Mouse (Mus musculus): ENCODE results near the gene Ep400.
A peak's percentile ranks its signal among the peaks of the same experiment; 100 is the strongest.

The Ep400 gene

DNA sequence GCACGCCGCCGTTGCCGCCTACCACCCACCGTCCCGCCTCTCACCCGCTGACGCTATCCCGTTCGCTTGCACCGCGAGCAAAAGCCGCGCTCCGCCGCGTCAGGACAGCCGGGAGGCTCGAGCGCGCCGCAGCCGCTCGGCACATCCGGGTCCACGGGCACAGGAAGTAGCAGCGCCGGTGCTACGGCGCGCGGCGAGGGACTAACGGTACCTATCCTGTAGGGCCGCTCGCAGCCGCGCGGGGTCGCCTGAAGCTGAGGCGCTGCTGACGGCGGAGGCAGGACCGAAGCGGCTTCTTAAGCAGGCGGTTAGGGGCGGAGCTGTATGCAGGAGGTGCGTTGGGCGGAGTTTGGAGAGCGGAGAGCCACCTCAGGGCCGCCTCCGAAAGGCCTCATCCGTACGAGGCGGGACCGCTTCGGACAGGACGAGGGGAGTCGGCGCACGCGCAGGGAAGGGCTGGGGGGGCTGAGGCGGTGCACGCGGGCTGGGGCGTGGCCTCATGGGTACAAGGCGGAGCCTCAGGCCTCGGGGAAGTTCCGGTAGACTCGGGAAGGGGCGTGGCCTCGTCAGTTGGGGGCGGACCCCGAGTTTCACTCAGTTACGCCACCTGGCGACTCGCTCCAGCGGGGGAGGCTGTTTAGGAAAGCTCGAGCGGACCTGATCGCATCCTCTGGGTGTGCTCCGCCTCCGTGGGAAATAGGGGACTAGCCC is at the start of gene Ep400:
Gene Ep400 (minus strand): TSS at position 270 of the 711 bp plus-strand sequence.
- peak; percentile 99 for DNase-seq (ENCODE audit: low spot score in 2 of 2)

DNA sequence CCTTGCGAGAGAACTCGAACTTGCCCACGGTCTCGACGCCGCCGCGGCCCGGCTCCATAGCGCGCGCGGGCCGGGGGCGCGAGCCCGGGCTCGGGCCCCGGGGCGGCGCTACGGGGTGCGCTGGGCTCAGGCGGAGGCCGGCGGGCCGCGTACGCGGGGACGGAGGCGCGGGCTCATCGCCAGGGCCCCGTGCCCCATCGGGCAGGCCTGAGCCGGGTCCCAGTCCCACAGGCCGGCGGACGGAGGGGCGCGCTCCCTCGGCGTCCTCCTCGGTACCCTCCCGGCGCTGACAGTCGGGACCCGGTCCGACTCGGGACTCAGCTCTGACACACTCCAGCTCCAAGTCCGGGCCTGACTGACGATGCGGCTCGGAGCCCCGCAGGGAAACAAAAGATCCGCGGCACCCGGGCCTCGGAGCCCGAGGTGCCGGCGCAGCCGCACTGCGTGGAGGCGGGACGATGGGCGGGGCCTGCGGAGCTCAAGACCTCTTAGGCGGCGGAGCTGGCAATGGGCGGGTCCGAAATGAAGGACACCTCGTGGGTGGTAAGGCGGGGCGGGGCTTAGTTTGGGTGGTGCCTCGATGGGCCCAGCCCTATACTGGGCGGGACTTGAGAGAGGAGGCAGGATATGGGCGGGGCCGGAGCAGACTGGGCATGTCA is 39.3 kb upstream of the Ep400 start, which contains the start of gene Ulk1:
Gene Ulk1 (minus strand): TSS at position 431 of the 659 bp plus-strand sequence.
- peak; percentile 99 for DNase-seq (ENCODE audit: low spot score in 2 of 2)

GRCm38 (mm10) chr5:110808821-110809666 is 38.5 kb upstream of the Ep400 start:
- no peak for DNase-seq (ENCODE audit: low spot score in 2 of 2)

- DNase-seq (ENCODE audit: low spot score in 2 of 2): peak; percentile 77 to 81
Measured at GRCm38 (mm10) chr5:110808061-110808631, 37.6 kb upstream of the Ep400 start.

DNA sequence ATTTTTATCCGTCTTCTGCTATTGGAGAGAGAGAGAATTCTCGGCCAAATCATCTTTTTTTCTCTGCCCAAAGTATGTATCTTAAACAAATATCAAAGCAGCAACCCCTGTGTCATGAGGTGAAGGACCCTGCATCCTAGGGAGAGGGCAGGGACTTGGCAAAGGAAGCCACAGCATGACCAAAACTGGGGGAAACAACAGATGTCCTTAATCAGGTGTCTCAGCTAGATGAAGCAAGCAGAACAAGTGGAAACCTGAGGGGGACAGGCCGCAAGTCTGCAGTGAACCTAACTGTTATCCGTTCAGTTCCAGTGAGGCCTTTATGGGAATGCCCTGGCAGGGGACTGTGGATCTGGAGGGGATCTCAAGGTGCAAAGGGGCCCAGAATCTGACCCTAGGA is 36.9 kb upstream of the Ep400 start:
- DNase-seq (ENCODE audit: low spot score in 2 of 2): no peak

GRCm38 (mm10) chr5:110806676-110807075 is 36.2 kb upstream of the Ep400 start:
- DNase-seq (ENCODE audit: low spot score in 2 of 2): no peak

- DNase-seq (ENCODE audit: low spot score in 2 of 2): no peak
Measured at GRCm38 (mm10) chr5:110806154-110806553, 35.6 kb upstream of the Ep400 start.

DNA sequence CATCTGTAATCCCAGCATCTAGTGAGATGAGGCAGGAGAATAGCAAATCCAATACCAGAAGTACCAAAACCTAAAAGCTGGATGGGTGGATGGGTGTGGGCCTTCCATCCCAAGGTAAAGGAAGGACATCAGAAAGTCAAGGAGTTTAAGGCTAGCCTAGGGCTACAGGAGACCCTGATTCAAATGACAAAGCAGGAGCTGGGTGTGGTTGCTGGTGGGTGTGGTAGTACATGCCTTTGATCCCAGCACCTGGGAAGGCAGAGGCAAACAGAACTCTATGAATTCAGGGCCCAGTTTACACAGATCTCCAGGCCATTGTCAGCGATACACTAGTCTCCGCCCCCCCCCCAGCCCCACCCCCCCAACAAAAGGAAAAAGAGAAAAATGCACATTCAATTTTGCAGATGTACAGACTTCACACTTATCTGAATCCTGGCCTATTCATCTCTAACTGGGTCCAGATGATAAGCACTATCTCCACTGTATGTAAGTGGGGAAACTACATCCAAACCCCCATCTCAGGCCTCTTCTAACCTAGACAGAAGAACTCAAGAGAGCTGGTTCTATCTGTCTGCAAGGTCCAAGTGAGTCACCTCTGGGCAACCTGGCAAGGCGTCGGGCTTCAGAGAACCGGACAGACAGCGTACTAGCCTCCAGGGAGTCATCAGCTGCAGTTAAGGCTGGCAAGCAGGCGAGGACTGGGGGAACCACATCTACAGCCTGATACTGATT is 33.7 kb upstream of the Ep400 start:
- DNase-seq (ENCODE audit: low spot score in 2 of 2): no peak

DNA sequence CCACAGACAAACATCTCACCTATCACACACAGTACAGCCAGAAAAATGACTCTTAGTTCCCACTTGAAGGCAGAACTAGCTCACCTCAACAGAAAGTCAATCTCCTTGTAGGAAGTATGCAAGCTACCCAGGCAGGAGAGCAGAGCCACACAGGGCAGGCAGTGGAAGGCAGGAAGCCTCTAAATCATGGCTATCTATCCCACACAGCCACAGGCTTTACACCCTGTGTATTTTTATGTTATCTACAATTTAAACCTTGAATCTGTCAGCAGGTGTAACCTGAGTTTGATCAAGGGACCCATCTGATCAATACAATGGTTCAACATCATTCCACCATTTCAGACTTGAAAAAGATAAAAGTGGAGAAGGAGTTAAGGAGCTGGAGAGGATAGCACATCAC is 32.3 kb upstream of the Ep400 start:
- DNase-seq (ENCODE audit: low spot score in 2 of 2): no peak

DNA sequence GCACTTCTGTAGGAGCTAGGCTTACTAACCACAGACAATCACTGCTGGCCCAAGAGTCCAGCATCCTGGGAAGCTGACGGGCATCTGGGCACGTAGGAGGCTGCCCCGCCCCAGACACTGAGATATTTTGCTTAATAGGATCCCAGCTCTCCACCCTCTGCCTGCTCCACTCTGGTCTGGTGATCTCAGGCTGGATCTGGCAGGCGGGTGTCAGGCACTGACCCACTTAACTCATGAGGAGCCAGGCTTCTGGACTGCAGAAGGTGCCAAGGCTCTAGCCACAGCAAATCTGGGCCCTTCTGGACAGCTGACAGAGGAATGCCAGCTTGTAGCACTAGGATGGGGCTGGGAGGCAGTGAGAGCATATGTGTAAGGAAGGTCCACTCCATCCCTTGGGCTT is 31.7 kb upstream of the Ep400 start:
- no peak for DNase-seq (ENCODE audit: low spot score in 2 of 2)

DNA sequence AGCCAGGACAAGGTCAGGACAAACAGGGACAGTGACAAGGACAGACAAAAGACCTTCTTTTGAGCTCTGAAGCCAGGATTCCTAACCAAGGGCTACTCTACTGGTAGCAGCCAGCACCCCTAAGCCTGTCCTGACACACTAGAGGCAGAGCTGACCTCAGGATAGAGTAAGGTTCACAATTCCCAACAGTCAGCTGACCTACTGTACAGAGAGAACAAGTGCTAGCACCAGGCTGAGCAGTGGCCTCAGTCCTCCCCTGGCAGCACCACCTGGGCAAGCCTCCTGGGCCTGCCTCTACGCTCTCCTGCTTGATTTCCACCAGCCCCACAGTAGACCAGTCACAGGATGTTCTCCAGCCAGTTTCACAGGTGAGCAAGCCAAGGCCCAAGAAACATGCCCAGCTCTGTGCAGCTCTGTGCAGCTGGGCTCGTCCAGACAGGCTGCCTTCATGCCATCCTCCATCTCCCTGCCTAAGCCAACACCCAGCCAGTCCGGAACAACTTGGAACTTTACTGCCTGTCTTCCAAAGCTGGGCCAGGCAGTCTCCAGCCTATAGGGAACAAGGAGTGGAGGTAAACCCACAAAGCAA is 30.6 kb upstream of the Ep400 start:
- no peak for DNase-seq (ENCODE audit: low spot score in 2 of 2)

- DNase-seq (ENCODE audit: low spot score in 2 of 2): no peak
Measured at GRCm38 (mm10) chr5:110797696-110798095, 27.2 kb upstream of the Ep400 start.

DNA sequence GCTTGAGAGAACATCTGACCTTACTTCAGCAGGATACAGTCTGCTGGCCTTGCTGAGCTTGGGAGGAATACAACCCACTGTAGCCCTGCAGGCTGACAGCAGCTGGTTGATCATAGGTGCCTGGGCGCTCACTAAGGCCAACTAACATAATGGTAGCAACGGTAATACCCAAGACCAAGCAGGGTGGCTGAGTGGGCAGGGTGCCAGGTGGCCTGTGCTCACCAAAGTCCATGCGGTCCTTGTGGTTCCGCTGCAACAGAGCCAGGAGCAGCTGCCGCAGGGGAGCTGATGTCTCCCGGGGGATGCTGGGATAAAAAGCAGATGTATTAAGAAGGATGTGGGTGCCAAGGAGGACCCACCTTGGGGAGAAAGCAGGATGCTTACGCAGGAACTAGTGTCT is 23.8 kb upstream of the Ep400 start:
- no peak for DNase-seq (ENCODE audit: low spot score in 2 of 2)

GRCm38 (mm10) chr5:110788684-110789083 is 18.2 kb upstream of the Ep400 start:
- no peak for DNase-seq (ENCODE audit: low spot score in 2 of 2)

- DNase-seq (ENCODE audit: low spot score in 2 of 2): peak in 1 of 2 experiments; percentile 44
Measured at GRCm38 (mm10) chr5:110786081-110786835, 15.7 kb upstream of the Ep400 start.

- DNase-seq (ENCODE audit: low spot score in 2 of 2): no peak
Measured at GRCm38 (mm10) chr5:110783150-110783549, 12.6 kb upstream of the Ep400 start.

- DNase-seq (ENCODE audit: low spot score in 2 of 2): no peak
Measured at GRCm38 (mm10) chr5:110781529-110782238, 11.2 kb upstream of the Ep400 start.

- no peak for DNase-seq (ENCODE audit: low spot score in 2 of 2)
Measured at GRCm38 (mm10) chr5:110780761-110781528, 10.4 kb upstream of the Ep400 start.

Measured in right cerebral cortex, postnatal 36 days (tissue).